Mouse (Mus musculus) forebrain, embryonic 14.5 days (tissue): Measurements from ENCODE around the gene Clasp2. TPM values are rescaled to one million over a fixed set of nuclear protein-coding genes. Genes with fewer than 3 reads are reported as not detected.
"Not testable (repeated sequence)": the region's sequence is repeated elsewhere in the genome, so short reads cannot be mapped to it uniquely, and the experiment has no call there.

ENCODE experiments used
- ATAC-seq: fragments of 200-750 bp; cut with Nextera tagmentation; 2 replicates; pipeline ENCODE4 v1.8.0; 2017; ENCODE audit warnings: mild to moderate bottlenecking, moderate library complexity
- DNase-seq: peaks from one replicate; pipeline ENCODE4 v3.0.0-alpha.2; 2015; ENCODE audit warnings: low spot score
- H3K27ac ChIP-seq: fragments of 300-500 bp; sonication (generic); 2 replicates; pipeline ENCODE4 v1.5.1; 2014; ENCODE audit warnings: low read depth, mild to moderate bottlenecking, control low read depth, low read length, moderate library complexity
- H3K27me3 ChIP-seq: fragments of 300-500 bp; sonication (generic); replicated peaks from 2 replicates; pipeline ENCODE4 v1.6.1; 2014; ENCODE audit warnings: low read length, control low read depth, mixed read lengths; ENCODE audit not compliant: control insufficient read depth, insufficient read depth
- H3K36me3 ChIP-seq: fragments of 300-500 bp; sonication (generic); 2 replicates; pipeline ENCODE4 v1.6.1; 2014; ENCODE audit warnings: low read length, control low read depth; ENCODE audit not compliant: control insufficient read depth, insufficient read depth
- H3K4me1 ChIP-seq: fragments of 300-500 bp; sonication (generic); 2 replicates; pipeline ENCODE4 v1.6.1; 2014; ENCODE audit warnings: antibody characterized with exemption, low read length, control low read depth; ENCODE audit not compliant: control insufficient read depth, insufficient read depth
- H3K4me2 ChIP-seq: fragments of 300-500 bp; sonication (generic); 2 replicates; pipeline ENCODE4 v1.6.1; 2014; ENCODE audit warnings: mild to moderate bottlenecking, control low read depth, low read length
- H3K4me3 ChIP-seq: fragments of 300-500 bp; sonication (generic); 2 replicates; pipeline ENCODE4 v1.5.1; 2014; ENCODE audit warnings: low read depth, low read length, control low read depth
- H3K9ac ChIP-seq: fragments of 300-500 bp; sonication (generic); 2 replicates; pipeline ENCODE4 v1.6.1; 2014; ENCODE audit warnings: mild to moderate bottlenecking, low read length, control low read depth, moderate library complexity
- H3K9me3 ChIP-seq: fragments of 300-500 bp; sonication (generic); replicated peaks from 2 replicates; pipeline ENCODE4 v1.6.1; 2016; ENCODE audit warnings: low read length, control low read depth, mixed read lengths; ENCODE audit not compliant: control insufficient read depth
- WGBS: fragments of 180-500 bp; shearing (Covaris S2); extraction: QIAGEN DNeasy Blood & Tissue Kit; methylation state at CpG from one replicate; pipeline ENCODE4 v1.1.7; 2014; 5-methylcytosine and 5-hydroxymethylcytosine counted together
- polyA plus RNA-seq: library from polyadenylated mRNA; unstranded; fragments of >200 nt; fragmentation: Nextera tagmentation; extraction: Ambion mirVana; gene quantifications from 2 replicates; pipeline ENCODE4 v1.2.1, GENCODE M21; 2014

The Clasp2 gene
- polyA plus RNA-seq, 1 experiment from 2014 or later: 86.2 TPM

GRCm38 (mm10) chr9:113724646-113725045 is 16.6 kb upstream of the Clasp2 start:
- H3K4me1 ChIP-seq: no peaks in the 10 kb centered on the region
- H3K27ac ChIP-seq: no peak overlapping the region
- WGBS: 82% methylated on average over 15 of the region's 15 CpGs
- no peaks in the 10 kb centered on the region for H3K27me3 ChIP-seq
- H3K36me3 ChIP-seq: no peaks in the 10 kb centered on the region
- ATAC-seq (no peak), DNase-seq (no peak)
- H3K4me2 ChIP-seq: no peak overlapping the region
- H3K9ac ChIP-seq: no peak overlapping the region
- H3K9me3 ChIP-seq: no peaks in the 10 kb centered on the region
- H3K4me3 ChIP-seq: no peak overlapping the region

DNA sequence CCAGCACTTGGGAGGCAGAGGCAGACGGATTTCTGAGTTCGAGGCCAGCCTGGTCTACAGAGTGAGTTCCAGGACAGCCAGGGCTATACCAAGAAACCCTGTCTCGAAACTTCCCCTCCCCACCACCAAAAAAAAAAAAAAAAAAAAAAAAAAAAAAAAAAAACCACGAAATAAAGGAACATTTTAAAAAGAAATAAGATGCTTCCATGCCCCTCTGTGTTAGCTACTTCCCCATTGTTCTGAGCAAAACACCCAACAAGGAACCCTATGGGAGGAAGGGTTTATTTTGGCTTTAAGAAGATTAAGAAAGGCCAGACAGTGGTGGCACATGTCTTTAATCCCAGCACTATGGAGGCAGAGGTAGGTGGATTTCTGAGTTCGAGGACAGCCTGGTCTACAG is 15.7 kb upstream of the Clasp2 start:
- H3K27me3 ChIP-seq, H3K27ac ChIP-seq, H3K9ac ChIP-seq, H3K4me3 ChIP-seq, H3K36me3 ChIP-seq, DNase-seq, H3K9me3 ChIP-seq, H3K4me2 ChIP-seq, H3K4me1 ChIP-seq, ATAC-seq: not testable (repeated sequence)
- 87% methylated on average over 5 of the region's 5 CpGs for WGBS

DNA sequence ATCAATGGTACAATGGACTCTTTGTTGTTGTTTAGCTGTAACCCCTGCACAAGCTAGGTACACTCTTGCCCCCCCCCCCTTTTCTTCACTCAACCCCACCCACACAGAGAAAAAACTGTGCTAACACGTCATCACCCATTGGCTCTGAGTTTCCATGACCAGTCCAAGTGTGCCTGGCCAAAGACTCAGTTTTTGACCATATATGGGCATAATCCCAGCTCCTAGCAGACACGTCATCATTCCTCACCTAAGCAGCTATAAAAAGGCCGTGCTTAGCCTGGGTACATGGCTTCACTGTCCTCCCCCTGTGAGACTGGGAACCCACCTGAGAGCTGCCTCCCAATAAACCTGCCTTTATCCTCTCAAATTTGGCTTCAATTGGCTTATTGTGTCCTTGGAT is 15.1 kb upstream of the Clasp2 start:
- no peaks in the 10 kb centered on the region for H3K27me3 ChIP-seq
- WGBS: 68% methylated on average over 3 of the region's 3 CpGs

GRCm38 (mm10) chr9:113726991-113727680 is 14.1 kb upstream of the Clasp2 start:
- no peaks in the 10 kb centered on the region for H3K9me3 ChIP-seq
- DNase-seq (no peak), ATAC-seq (no peak)
- H3K9ac ChIP-seq: no peak overlapping the region
- H3K27me3 ChIP-seq: no peaks in the 10 kb centered on the region
- no peaks in the 10 kb centered on the region for H3K4me1 ChIP-seq
- 88% methylated on average over 18 of the region's 18 CpGs for WGBS
- H3K4me3 ChIP-seq: no peak overlapping the region
- no peaks in the 10 kb centered on the region for H3K36me3 ChIP-seq
- no peak overlapping the region for H3K27ac ChIP-seq
- H3K4me2 ChIP-seq: no peak overlapping the region

More for the DNA sequence above, 15.1 kb upstream of the Clasp2 start:
- no peak overlapping the region for H3K4me3 ChIP-seq
- DNase-seq (no peak), ATAC-seq (no peak)
- no peaks in the 10 kb centered on the region for H3K9me3 ChIP-seq
- no peaks in the 10 kb centered on the region for H3K4me1 ChIP-seq
- H3K4me2 ChIP-seq: no peak overlapping the region
- no peak overlapping the region for H3K27ac ChIP-seq
- no peak overlapping the region for H3K9ac ChIP-seq
- H3K36me3 ChIP-seq: no peaks in the 10 kb centered on the region

- Histone ChIP-seq H3K27ac (no peak overlapping the region), H3K4me3 (no peak overlapping the region), H3K4me1 (no peaks in the 10 kb centered on the region), H3K36me3 (no peaks in the 10 kb centered on the region), H3K27me3 (no peaks in the 10 kb centered on the region), H3K9me3 (no peaks in the 10 kb centered on the region), H3K4me2 (no peak overlapping the region), H3K9ac (no peak overlapping the region)
- DNase-seq: no peak
- WGBS: 92% methylated on average over 3 of the region's 3 CpGs
- no peak for ATAC-seq
Observed at GRCm38 (mm10) chr9:113731540-113731939, 9.7 kb upstream of the Clasp2 start.

- peaks cover 4% of the 10 kb centered on the region; the same call in 1 of the 2 replicates for H3K4me1 ChIP-seq
- H3K9ac ChIP-seq: no peak overlapping the region
- no peaks in the 10 kb centered on the region for H3K9me3 ChIP-seq
- DNase-seq (no peak), ATAC-seq (no peak)
- no peaks in the 10 kb centered on the region for H3K27me3 ChIP-seq
- no peaks in the 10 kb centered on the region for H3K36me3 ChIP-seq
- H3K4me3 ChIP-seq: no peak overlapping the region
- no peak overlapping the region for H3K4me2 ChIP-seq
- H3K27ac ChIP-seq: no peak overlapping the region
Observed at GRCm38 (mm10) chr9:113735920-113736319, 5.4 kb upstream of the Clasp2 start.

- Histone ChIP-seq H3K27ac (no peak overlapping the region), H3K4me1 (peaks cover 4% of the 10 kb centered on the region; the same call in 1 of the 2 replicates), H3K9me3 (no peaks in the 10 kb centered on the region), H3K27me3 (no peaks in the 10 kb centered on the region), H3K9ac (no peak overlapping the region), H3K36me3 (no peaks in the 10 kb centered on the region), H3K4me3 (no peak overlapping the region), H3K4me2 (no peak overlapping the region)
- 69% methylated on average over 9 of the region's 9 CpGs for WGBS
- ATAC-seq: no peak
- no peak for DNase-seq
Observed at GRCm38 (mm10) chr9:113738021-113738420, 3.3 kb upstream of the Clasp2 start.

GRCm38 (mm10) chr9:113738941-113739340 is 2.3 kb upstream of the Clasp2 start:
- Histone ChIP-seq H3K4me3 (no peak overlapping the region), H3K4me2 (no peak overlapping the region), H3K27me3 (no peaks in the 10 kb centered on the region), H3K36me3 (no peaks in the 10 kb centered on the region), H3K9me3 (no peaks in the 10 kb centered on the region), H3K9ac (no peak overlapping the region), H3K4me1 (peaks cover 4% of the 10 kb centered on the region; the same call in 1 of the 2 replicates), H3K27ac (no peak overlapping the region)
- DNase-seq (no peak), ATAC-seq (no peak)
- whole genome bisulfite sequencing: 88% methylated on average over 6 of the region's 6 CpGs

GRCm38 (mm10) chr9:113741637-113742137 is 414 bp downstream of the Clasp2 start:
- peak overlapping the region; percentile 76 for H3K9ac ChIP-seq
- no peaks in the 10 kb centered on the region for H3K27me3 ChIP-seq
- no peaks in the 10 kb centered on the region for H3K36me3 ChIP-seq
- no peaks in the 10 kb centered on the region for H3K9me3 ChIP-seq
- DNase-seq (peak; percentile 45), ATAC-seq (peak; percentile 79)
- peak overlapping the region; percentile 79 for H3K4me2 ChIP-seq
- peak overlapping the region; percentile 48; the same call in 1 of the 2 replicates for H3K27ac ChIP-seq
- peaks cover 4% of the 10 kb centered on the region; the same call in 1 of the 2 replicates for H3K4me1 ChIP-seq
- under 1% methylated on average over 47 of the region's 64 CpGs for WGBS
- H3K4me3 ChIP-seq: peak overlapping the region; percentile 92
